Mouse (Mus musculus) ES-Bruce4 (cell line): ENCODE results near the gene Sult2b1. TPM values are rescaled to one million over a fixed set of nuclear protein-coding genes. Genes with fewer than 3 reads are reported as not detected.

Experiments
- H3K27ac ChIP-seq: 2 replicates; pipeline ENCODE4 v1.5.1; 2012; ENCODE audit warnings: low read length, inconsistent platforms; ENCODE audit not compliant: insufficient read depth
- H3K27me3 ChIP-seq: 2 replicates; pipeline ENCODE4 v1.6.1; 2012; ENCODE audit warnings: mild to moderate bottlenecking, low read length, inconsistent platforms; ENCODE audit not compliant: control insufficient read depth, poor library complexity, insufficient read depth, severe bottlenecking
- H3K36me3 ChIP-seq: 2 replicates; pipeline ENCODE4 v1.6.1; 2012; ENCODE audit warnings: inconsistent platforms, mild to moderate bottlenecking, low read length, moderate library complexity; ENCODE audit not compliant: control insufficient read depth, poor library complexity, insufficient read depth, severe bottlenecking
- H3K4me1 ChIP-seq: one replicate; pipeline ENCODE4 v1.8.1; 2011; ENCODE audit warnings: low read length; ENCODE audit not compliant: control insufficient read depth, insufficient read depth
- H3K4me3 ChIP-seq: 2 replicates; pipeline ENCODE4 v1.5.1; 2011; ENCODE audit warnings: low read depth, mild to moderate bottlenecking, low read length
- H3K9ac ChIP-seq: 2 replicates; pipeline ENCODE4 v1.6.1; 2012; ENCODE audit warnings: low read depth, mild to moderate bottlenecking, inconsistent platforms; ENCODE audit not compliant: poor library complexity, severe bottlenecking
- H3K9me3 ChIP-seq: replicated peaks from 2 replicates; pipeline ENCODE4 v1.6.1; 2012; ENCODE audit warnings: mild to moderate bottlenecking, low read length, inconsistent platforms; ENCODE audit not compliant: control insufficient read depth, poor library complexity, insufficient read depth, severe bottlenecking
- CTCF ChIP-seq: IDR thresholded peaks from one replicate; pipeline ENCODE4 v1.8.1; 2011; ENCODE audit warnings: low read depth, low read length
- EP300 ChIP-seq: IDR thresholded peaks from 2 replicates; pipeline ENCODE4 v1.6.1; 2011; ENCODE audit warnings: low read depth, low read length; ENCODE audit not compliant: insufficient read depth
- POLR2A ChIP-seq: IDR thresholded peaks from one replicate; pipeline ENCODE4 v1.8.1; 2011; ENCODE audit warnings: low read length; ENCODE audit not compliant: insufficient read depth
- polyA plus RNA-seq: library from polyadenylated mRNA; stranded (reverse); fragments of >200 nt; gene quantifications from 2 replicates; pipeline ENCODE4 v1.2.4, GENCODE M21; 2011; ENCODE audit warnings: low read depth; ENCODE audit not compliant: missing spikeins, insufficient read depth, insufficient read length

Sult2b1 gene
- polyA plus RNA-seq, 1 experiment, result 6.4 TPM

GRCm38 (mm10) chr7:45715741-45716459 lies 68.6 kb downstream of the Sult2b1 start:
- TF ChIP-seq CTCF (no peak), POLR2A (no peak), EP300 (no peak)
- Histone ChIP-seq H3K4me1 (no peaks in the 10 kb centered on the region), H3K4me3 (peak overlapping the region; percentile 27), H3K9me3 (no peaks in the 10 kb centered on the region), H3K9ac (no peak overlapping the region; the same call in 1 of the 2 replicates), H3K27me3 (no peaks in the 10 kb centered on the region), H3K27ac (peak overlapping the region; percentile 7; the same call in 1 of the 2 replicates), H3K36me3 (peaks cover 25% of the 10 kb centered on the region)

DNA sequence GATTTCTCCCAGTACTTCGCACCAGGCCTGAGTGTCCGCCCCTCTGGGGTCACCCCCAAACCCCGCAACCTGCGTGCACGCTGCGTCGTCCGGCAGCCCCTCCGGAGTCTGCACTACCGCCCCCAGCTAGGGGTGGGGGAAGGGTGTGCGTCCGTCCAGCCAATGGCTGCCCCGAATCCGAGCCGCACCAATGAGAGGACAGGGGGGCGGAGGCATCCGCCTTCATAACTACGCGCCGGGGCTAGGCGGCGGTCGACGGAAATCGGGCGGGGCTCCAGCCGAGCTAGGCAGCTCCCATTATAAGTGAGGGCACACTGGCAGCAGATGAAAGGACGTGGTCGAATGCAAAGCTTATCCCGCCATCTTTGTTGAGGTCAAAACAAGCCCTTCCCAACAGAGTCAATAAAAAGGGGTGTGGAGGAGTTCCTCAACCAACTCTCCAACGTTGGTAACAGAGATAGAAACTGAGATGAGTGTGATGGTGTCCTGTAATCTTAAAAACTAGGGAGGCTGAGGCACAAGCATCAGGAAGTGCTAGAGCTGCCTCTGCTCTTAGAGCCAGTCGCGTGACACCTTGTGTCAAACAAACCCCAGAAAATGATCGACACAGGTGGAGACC lies 69.3 kb downstream of the Sult2b1 start, which contains the start of gene Rpl18:
Gene Rpl18 (plus strand): TSS at position 368 of the 619 bp plus-strand sequence.
- H3K4me3 ChIP-seq, result peak within 1 kb of the TSS; percentile 81
- peaks cover 22% of the 10 kb centered on the region for H3K36me3 ChIP-seq
- no peaks in the 10 kb centered on the region for H3K27me3 ChIP-seq
- H3K9ac ChIP-seq, result peak within 1 kb of the TSS; percentile 43
- TF ChIP-seq POLR2A, result no peak
- TF ChIP-seq EP300, result no peak
- TF ChIP-seq CTCF, result no peak
- H3K27ac ChIP-seq, result peak within 1 kb of the TSS; percentile 8
- no peaks in the 10 kb centered on the region for H3K9me3 ChIP-seq
- no peaks in the 10 kb centered on the region for H3K4me1 ChIP-seq

DNA sequence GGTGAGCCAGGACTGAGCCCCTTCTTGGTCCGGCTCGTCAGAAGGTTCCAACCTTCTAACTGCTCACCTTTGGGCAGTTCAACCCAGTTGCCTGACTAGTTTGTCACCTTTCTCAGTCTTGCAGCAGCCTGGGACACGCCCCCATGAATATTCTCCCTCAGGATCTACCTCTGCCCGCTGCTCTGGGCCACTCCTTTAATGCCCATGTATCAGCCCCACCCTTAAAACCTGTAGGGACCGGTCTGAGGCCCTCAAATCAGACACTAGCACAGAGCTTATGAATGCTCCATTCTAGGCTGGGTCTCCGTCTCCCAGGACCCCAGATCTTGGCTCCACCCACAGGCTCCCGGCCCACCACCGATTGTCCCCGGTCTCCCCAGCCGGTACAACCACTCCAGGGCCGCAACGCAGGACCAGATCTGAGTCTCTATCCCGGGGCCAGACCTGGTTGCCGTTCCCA lies 69.8 kb downstream of the Sult2b1 start:
- Histone ChIP-seq H3K4me1 (peaks cover 1% of the 10 kb centered on the region), H3K36me3 (peaks cover 17% of the 10 kb centered on the region), H3K9me3 (no peaks in the 10 kb centered on the region), H3K27me3 (no peaks in the 10 kb centered on the region), H3K9ac (peak overlapping the region; percentile 43), H3K4me3 (peak overlapping the region; percentile 81), H3K27ac (peak overlapping the region; percentile 8; the same call in 1 of the 2 replicates)
- no peak for TF ChIP-seq CTCF
- TF ChIP-seq EP300, result no peak

GRCm38 (mm10) chr7:45713881-45714520 lies 70.5 kb downstream of the Sult2b1 start:
- Histone ChIP-seq H3K27ac (no peak overlapping the region), H3K27me3 (no peaks in the 10 kb centered on the region), H3K4me3 (peak overlapping the region; percentile 81; the same call in 1 of the 2 replicates), H3K36me3 (peaks cover 11% of the 10 kb centered on the region), H3K4me1 (peaks cover 3% of the 10 kb centered on the region), H3K9me3 (no peaks in the 10 kb centered on the region), H3K9ac (peak overlapping the region; percentile 43; the same call in 1 of the 2 replicates)
- TF ChIP-seq POLR2A (no peak), EP300 (no peak), CTCF (no peak)

DNA sequence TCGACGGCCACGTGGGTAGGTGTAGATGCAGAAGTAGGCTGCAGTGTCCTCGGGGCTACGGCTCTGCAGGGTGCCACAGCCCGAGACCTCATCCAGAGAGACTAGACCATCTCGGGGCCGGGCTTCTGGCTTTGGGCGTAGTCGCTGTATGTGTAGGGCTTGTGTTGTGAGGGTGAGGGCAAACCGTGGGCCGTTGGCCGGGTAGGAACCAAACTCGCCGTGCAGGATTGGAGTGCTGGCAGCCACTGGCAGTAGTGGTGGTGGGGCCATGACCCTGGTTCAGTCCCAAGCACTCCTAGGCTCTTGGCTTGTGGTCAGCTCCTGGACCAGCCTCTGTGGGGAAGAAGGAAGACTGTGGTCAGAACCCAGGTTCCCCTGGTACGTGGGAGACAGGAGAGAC lies 71.1 kb downstream of the Sult2b1 start:
- H3K4me1 ChIP-seq, result peaks cover 5% of the 10 kb centered on the region
- H3K27ac ChIP-seq, result no peak overlapping the region
- H3K9me3 ChIP-seq, result no peaks in the 10 kb centered on the region
- no peaks in the 10 kb centered on the region for H3K27me3 ChIP-seq
- H3K9ac ChIP-seq, result no peak overlapping the region
- H3K4me3 ChIP-seq, result no peak overlapping the region
- H3K36me3 ChIP-seq, result peaks cover 6% of the 10 kb centered on the region; the same call in 1 of the 2 replicates
- no peak for TF ChIP-seq EP300
- TF ChIP-seq POLR2A, result no peak
- no peak for TF ChIP-seq CTCF
